Mouse (Mus musculus) stomach, postnatal 0 days (tissue): ENCODE measurements around the gene Gm13306.
"Not testable (repeated sequence)": the region's sequence is repeated elsewhere in the genome, so short reads cannot be mapped to it uniquely, and the experiment has no call there.

Experiments used
- CTCF ChIP-seq: IDR thresholded peaks from 2 replicates; pipeline ENCODE4 v1.5.1; 2016; ENCODE audit warnings: antibody characterized with exemption, low read depth, mild to moderate bottlenecking, moderate library complexity
- EP300 ChIP-seq: optimal IDR thresholded peaks from 2 replicates; pipeline ENCODE3; 2016; ENCODE audit warnings: antibody characterized with exemption

GRCm38 (mm10) chr4:42178243-42178642 lies 25.0 kb downstream of the Gm13306 start:
- not testable (repeated sequence) for TF ChIP-seq EP300, CTCF
